Mouse (Mus musculus) embryonic facial prominence, embryonic 15.5 days (tissue): Measurements from ENCODE around the gene Grcc10. TPM values are rescaled to one million over a fixed set of nuclear protein-coding genes. Genes with fewer than 3 reads are reported as not detected.
A peak's percentile ranks its signal among the peaks of the same experiment; 100 is the strongest.

Source experiments
- ATAC-seq: fragments of 200-750 bp; cut with Nextera tagmentation; 2 replicates; pipeline ENCODE4 v1.8.0; 2017; ENCODE audit warnings: low read depth, moderate TSS enrichment; ENCODE audit not compliant: insufficient number of reproducible peaks, low FRiP score, low TSS enrichment
- H3K27ac ChIP-seq: fragments of 300-500 bp; sonication (generic); replicated peaks from 2 replicates; pipeline ENCODE4 v1.5.1; 2015; ENCODE audit warnings: mild to moderate bottlenecking, inconsistent platforms
- H3K27me3 ChIP-seq: fragments of 300-500 bp; sonication (generic); 2 replicates; pipeline ENCODE4 v1.6.1; 2015; ENCODE audit warnings: inconsistent platforms
- H3K36me3 ChIP-seq: fragments of 300-500 bp; sonication (generic); 2 replicates; pipeline ENCODE4 v1.6.1; 2015; ENCODE audit warnings: mild to moderate bottlenecking, inconsistent platforms
- H3K4me1 ChIP-seq: fragments of 300-500 bp; sonication (generic); 2 replicates; pipeline ENCODE4 v1.6.1; 2015; ENCODE audit warnings: inconsistent platforms
- H3K4me2 ChIP-seq: fragments of 300-500 bp; sonication (generic); replicated peaks from 2 replicates; pipeline ENCODE4 v1.6.1; 2015; ENCODE audit warnings: mild to moderate bottlenecking, inconsistent platforms
- H3K4me3 ChIP-seq: fragments of 300-500 bp; sonication (generic); replicated peaks from 2 replicates; pipeline ENCODE4 v1.5.1; 2015; ENCODE audit warnings: mild to moderate bottlenecking, inconsistent platforms
- H3K9ac ChIP-seq: fragments of 300-500 bp; sonication (generic); 2 replicates; pipeline ENCODE4 v1.6.1; 2015; ENCODE audit warnings: inconsistent platforms
- H3K9me3 ChIP-seq: fragments of 300-500 bp; sonication (generic); replicated peaks from 2 replicates; pipeline ENCODE4 v1.6.1; 2016; ENCODE audit warnings: inconsistent platforms
- WGBS: fragments of 180-500 bp; shearing (Covaris S2); methylation state at CpG from one replicate; pipeline ENCODE4 v1.1.7; 2015; 5-methylcytosine and 5-hydroxymethylcytosine counted together
- polyA plus RNA-seq: library from polyadenylated mRNA; unstranded; fragments of >200 nt; fragmentation: Nextera tagmentation; extraction: Ambion mirVana; gene quantifications from 2 replicates; pipeline ENCODE4 v1.2.1, GENCODE M21; 2015

Gene Grcc10
- polyA plus RNA-seq, 1 experiment from 2014 or later: 416 TPM

GRCm38 (mm10) chr6:124742839-124743514 is 1.8 kb upstream of the Grcc10 start:
- no peak overlapping the region for H3K4me2 ChIP-seq
- H3K4me3 ChIP-seq: no peak overlapping the region
- H3K27ac ChIP-seq: no peak overlapping the region
- H3K9ac ChIP-seq: no peak overlapping the region
- WGBS: 86% methylated on average over 15 of the region's 15 CpGs
- ATAC-seq: no peak
- H3K4me1 ChIP-seq: peaks cover 56% of the 10 kb centered on the region
- peaks cover 47% of the 10 kb centered on the region for H3K36me3 ChIP-seq
- no peaks in the 10 kb centered on the region for H3K9me3 ChIP-seq
- H3K27me3 ChIP-seq: no peaks in the 10 kb centered on the region

- ATAC-seq: no peak
- Histone ChIP-seq H3K9me3 (no peaks in the 10 kb centered on the region), H3K27me3 (no peaks in the 10 kb centered on the region), H3K9ac (0 out of 2 replicates have a peak overlapping the region, but pooled peaks have one; percentile 83), H3K27ac (peak overlapping the region; percentile 99), H3K4me2 (peak overlapping the region; percentile 68), H3K36me3 (peaks cover 36% of the 10 kb centered on the region), H3K4me1 (peaks cover 53% of the 10 kb centered on the region), H3K4me3 (peak overlapping the region; percentile 68)
- WGBS: 69% methylated on average over 3 of the region's 3 CpGs
Observed at GRCm38 (mm10) chr6:124741842-124742241, 668 bp upstream of the Grcc10 start.

DNA sequence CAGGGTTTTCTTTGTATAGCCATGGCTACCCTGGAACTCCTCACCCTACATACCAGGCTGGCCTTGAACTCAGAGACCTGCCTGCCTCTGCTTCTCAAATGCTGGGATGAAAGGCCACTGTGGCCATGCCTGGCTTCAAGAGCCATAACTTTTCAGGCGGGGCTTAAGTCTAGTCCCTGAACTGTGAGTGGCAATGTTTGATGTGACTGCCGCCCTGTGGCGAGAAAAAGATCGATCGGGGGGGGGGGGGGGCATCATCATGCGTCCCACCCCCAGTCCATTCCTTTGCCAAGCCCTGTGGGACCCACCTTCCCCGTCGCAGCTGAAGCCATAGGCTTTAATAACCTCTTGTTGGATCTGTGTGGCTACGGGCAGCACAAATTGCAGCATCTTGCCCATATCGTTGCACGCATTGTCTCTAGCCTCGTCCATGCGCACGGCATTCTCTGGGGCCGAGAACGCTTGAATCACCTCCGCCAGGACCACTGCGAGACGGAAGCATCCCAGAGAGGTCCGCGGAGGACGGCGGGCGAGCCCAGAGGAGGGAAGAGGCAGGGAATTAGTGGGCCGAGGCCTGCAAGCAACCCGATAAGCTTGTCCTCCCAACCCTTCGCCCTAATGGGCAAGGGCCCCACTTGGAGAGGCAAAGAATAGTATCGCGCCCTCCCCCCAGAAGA is 825 bp downstream of the Grcc10 start:
- peak; percentile 9; the same call in 1 of the 2 replicates for ATAC-seq
- no peaks in the 10 kb centered on the region for H3K9me3 ChIP-seq
- H3K27ac ChIP-seq: peak overlapping the region; percentile 99
- peaks cover 40% of the 10 kb centered on the region for H3K4me1 ChIP-seq
- peak overlapping the region; percentile 83 for H3K9ac ChIP-seq
- peaks cover 30% of the 10 kb centered on the region for H3K36me3 ChIP-seq
- peak overlapping the region; percentile 68 for H3K4me3 ChIP-seq
- WGBS: under 1% methylated on average over 29 of the region's 29 CpGs
- peak overlapping the region; percentile 68 for H3K4me2 ChIP-seq
- H3K27me3 ChIP-seq: no peaks in the 10 kb centered on the region

DNA sequence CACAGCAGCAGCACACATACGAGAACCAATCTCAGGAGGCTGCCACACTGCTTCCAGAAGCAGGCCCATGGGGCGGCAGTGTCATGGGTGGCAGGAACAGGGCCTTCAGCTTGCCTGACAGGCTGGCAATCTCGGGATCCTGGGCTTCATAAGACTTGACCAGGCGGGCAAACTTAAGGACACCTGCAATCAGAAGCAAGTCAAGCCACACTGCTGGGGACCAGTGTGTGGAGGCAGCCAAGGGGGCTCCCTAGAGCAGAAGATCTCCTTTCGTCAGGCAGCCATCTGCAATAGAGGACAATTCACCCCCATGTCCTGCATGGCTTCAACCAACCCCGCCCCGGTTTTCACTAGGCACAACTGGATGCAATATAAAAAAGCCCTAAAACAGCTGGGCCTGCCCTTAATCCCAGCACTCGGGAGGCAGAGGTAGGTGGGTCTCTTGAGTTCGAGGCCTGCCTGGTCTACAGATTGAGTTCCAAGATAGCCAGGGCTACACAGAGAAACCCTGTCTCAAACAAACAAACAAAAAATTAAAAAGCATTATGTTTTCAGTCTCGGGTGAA is 1.9 kb downstream of the Grcc10 start:
- ATAC-seq: no peak
- no peaks in the 10 kb centered on the region for H3K27me3 ChIP-seq
- peaks cover 23% of the 10 kb centered on the region for H3K36me3 ChIP-seq
- no peaks in the 10 kb centered on the region for H3K9me3 ChIP-seq
- peak overlapping the region; percentile 99 for H3K27ac ChIP-seq
- WGBS: 73% methylated on average over 10 of the region's 10 CpGs
- no peak overlapping the region for H3K9ac ChIP-seq
- H3K4me2 ChIP-seq: peak overlapping the region; percentile 68
- peaks cover 30% of the 10 kb centered on the region for H3K4me1 ChIP-seq
- H3K4me3 ChIP-seq: 0 out of 2 replicates have a peak overlapping the region, but pooled peaks have one; percentile 68

- H3K9ac ChIP-seq: no peak within 1 kb of the TSS
- no peaks in the 10 kb centered on the region for H3K27me3 ChIP-seq
- peaks cover 15% of the 10 kb centered on the region for H3K36me3 ChIP-seq
- peak within 1 kb of the TSS; percentile 68 for H3K4me2 ChIP-seq
- H3K4me1 ChIP-seq: peaks cover 30% of the 10 kb centered on the region
- H3K4me3 ChIP-seq: peak within 1 kb of the TSS; percentile 68
- no peaks in the 10 kb centered on the region for H3K9me3 ChIP-seq
- peak within 1 kb of the TSS; percentile 99 for H3K27ac ChIP-seq
- peak; percentile 48 for ATAC-seq
- WGBS: 29% methylated on average over 15 of the region's 15 CpGs
Observed at GRCm38 (mm10) chr6:124738511-124739023, 2.6 kb downstream of the Grcc10 start, which contains the start of gene Ptpn6. Ptpn6 (minus strand) TSS chr6:124738714.

DNA sequence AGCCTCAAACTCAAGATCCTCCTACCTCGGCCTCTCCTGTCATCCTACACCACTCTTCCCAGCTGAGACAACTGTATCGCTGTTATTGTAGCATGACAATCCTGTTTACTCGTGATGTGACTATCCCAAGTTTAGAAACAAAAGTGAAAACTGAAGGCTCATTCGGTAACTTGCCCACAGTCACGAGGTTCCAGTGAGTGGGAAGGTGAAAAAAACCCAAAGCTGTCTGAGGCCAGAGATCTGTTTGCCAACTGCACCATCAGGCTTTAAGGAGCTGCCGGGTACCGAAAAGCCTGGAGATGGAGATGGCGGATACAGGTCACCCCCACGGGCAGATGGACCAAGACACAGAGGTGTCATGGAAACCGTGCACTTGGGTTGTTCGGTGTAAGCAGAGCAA is 4.1 kb downstream of the Grcc10 start:
- WGBS: 85% methylated on average over 11 of the region's 11 CpGs
- no peaks in the 10 kb centered on the region for H3K27me3 ChIP-seq
- no peak overlapping the region for H3K4me2 ChIP-seq
- ATAC-seq: no peak
- H3K4me3 ChIP-seq: no peak overlapping the region
- no peak overlapping the region for H3K27ac ChIP-seq
- H3K4me1 ChIP-seq: peaks cover 33% of the 10 kb centered on the region
- H3K9ac ChIP-seq: no peak overlapping the region
- H3K9me3 ChIP-seq: no peaks in the 10 kb centered on the region
- peaks cover 5% of the 10 kb centered on the region; the same call in 1 of the 2 replicates for H3K36me3 ChIP-seq

DNA sequence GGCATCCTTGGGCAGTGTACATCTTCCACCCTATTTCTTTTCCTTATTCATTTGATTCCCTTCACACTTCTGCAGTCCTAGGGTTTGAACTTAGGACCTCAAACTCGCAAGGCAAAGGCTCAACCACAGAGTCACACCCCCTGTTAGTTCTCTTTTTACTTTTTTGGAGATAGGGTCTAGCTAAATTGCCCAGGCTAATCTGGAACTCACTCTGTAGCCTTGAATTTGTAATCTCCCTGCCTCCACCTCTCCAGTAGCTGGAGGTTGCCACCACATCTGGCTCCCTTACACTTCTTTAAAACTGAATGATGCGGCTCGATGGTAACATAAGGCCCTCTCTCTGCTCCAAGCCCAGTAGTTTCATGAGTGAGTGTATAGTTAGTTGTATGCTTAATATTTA is 6.8 kb downstream of the Grcc10 start:
- Histone ChIP-seq H3K9me3 (no peaks in the 10 kb centered on the region), H3K27me3 (no peaks in the 10 kb centered on the region)
- 86% methylated on average over 3 of the region's 3 CpGs for WGBS

DNA sequence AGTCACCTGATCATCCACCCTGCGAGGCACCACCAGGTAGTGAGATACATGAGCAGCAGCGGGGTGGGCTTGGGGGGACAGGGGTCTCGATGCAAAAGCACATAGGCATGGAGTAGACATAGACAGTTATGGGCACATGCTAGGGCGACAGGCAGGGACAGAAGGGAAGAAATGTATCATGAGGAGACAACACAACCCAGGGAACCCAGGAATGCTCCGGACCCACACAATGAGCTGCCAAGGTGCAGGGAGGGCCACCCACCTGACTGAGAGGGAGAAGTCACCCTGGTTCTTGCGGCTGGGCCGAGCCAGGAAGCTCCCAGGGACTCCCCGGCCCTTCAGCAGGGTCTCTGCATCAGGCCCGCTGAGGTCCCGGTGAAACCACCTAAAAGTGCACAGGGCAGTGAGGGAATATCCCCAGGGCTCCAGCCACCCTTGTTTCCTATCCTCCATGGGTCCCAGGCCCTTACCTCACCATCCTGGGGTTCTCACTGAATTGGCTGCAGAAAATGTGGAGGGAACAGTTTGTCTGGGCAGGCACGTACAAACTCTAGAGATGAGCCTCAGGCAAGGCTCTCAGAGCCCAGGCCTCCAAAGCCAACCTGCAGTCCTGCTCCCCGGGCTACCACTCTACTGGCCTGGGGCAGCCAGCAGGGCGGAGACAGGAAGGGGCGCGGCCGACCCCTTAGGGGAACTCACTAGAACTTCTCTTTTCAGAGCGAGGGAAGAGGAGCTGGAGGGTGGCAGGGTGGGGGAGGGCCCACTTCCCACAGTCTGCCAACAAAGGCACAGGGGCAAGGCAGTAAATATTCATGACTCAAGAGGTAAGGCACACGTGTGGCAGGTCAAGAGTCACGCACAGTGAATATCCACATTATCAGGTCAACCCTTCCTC is 8.5 kb downstream of the Grcc10 start:
- H3K4me2 ChIP-seq: no peak overlapping the region
- H3K36me3 ChIP-seq: no peaks in the 10 kb centered on the region
- ATAC-seq: no peak

More for the DNA sequence above, 6.8 kb downstream of the Grcc10 start:
- H3K36me3 ChIP-seq: peaks cover 5% of the 10 kb centered on the region; the same call in 1 of the 2 replicates
- no peak overlapping the region for H3K27ac ChIP-seq
- H3K4me3 ChIP-seq: no peak overlapping the region
- H3K4me1 ChIP-seq: peaks cover 19% of the 10 kb centered on the region
- H3K4me2 ChIP-seq: no peak overlapping the region
- no peak overlapping the region for H3K9ac ChIP-seq
- ATAC-seq: no peak

DNA sequence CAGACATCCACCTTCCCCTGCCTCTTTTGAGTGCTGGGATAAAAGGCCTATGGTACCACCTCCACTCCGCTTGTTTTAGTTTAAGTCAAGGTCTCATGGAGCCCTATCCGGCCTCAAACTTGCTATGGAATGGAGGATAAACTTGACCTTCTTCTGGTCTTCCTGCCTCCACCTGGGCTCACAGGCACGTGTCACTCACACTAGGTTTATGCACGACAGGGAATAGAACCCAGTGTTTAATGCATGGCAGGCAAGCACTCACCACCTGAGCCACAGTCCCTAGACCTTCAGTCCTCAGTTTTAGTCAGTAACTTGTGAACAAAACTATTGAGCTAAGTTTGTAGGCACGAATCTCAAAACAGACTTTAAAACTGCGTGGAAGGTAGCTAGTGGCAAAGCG is 10.1 kb downstream of the Grcc10 start:
- no peak for ATAC-seq
- H3K4me3 ChIP-seq: no peak overlapping the region
- H3K9me3 ChIP-seq: no peaks in the 10 kb centered on the region
- H3K4me2 ChIP-seq: no peak overlapping the region
- no peak overlapping the region for H3K27ac ChIP-seq
- H3K4me1 ChIP-seq: peaks cover 5% of the 10 kb centered on the region; the same call in 1 of the 2 replicates
- no peaks in the 10 kb centered on the region for H3K36me3 ChIP-seq
- no peaks in the 10 kb centered on the region for H3K27me3 ChIP-seq
- 86% methylated on average over 7 of the region's 7 CpGs for WGBS
- no peak overlapping the region for H3K9ac ChIP-seq

More for the DNA sequence above, 8.5 kb downstream of the Grcc10 start:
- Histone ChIP-seq H3K4me1 (peaks cover 5% of the 10 kb centered on the region; the same call in 1 of the 2 replicates), H3K9me3 (no peaks in the 10 kb centered on the region), H3K27ac (0 out of 2 replicates have a peak overlapping the region, but pooled peaks have one; percentile 1), H3K27me3 (no peaks in the 10 kb centered on the region), H3K4me3 (no peak overlapping the region), H3K9ac (no peak overlapping the region)
- WGBS: 45% methylated on average over 19 of the region's 19 CpGs

DNA sequence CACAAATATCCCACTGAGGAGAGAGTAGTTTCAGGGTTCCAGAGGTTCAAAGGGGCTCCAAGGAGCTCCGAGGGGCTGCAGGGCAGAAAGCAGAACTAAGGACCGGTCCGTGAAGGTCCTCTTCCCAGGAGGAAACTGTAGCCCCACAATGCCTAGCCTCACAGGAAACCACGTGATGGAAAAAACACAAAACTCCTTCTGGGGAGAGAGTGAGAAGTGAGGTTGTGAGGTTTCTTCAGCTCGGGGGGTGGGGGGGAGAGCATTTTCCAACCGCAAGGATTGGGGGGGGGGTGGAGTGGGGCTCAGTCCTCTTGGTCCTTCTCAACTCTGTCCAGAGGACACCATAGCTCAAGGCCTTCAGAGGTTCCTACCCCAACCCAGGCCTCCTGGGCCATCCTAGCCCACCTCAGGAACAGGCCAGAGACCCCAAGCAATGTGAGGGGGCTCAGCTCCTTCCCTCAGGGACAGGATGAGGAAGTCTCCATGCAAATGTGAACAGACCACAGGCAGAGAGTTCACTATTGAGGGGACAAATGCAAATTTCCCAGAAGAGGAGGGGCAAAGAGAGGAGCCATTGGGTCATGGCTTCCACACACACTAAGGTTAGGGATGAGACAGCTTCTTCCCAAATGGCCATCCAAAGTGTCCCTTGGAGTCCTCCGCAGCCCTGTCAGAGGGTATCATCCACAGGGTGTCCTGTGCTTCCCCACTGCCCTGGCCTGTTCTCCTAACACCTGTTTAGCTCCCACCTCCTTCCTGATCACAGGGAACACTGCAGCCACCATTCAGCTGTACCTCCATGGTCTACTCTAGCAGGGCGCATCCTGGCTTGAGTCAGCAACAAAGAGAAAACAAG is 11.1 kb downstream of the Grcc10 start:
- WGBS: 79% methylated on average over 8 of the region's 8 CpGs
- no peak overlapping the region for H3K9ac ChIP-seq
- H3K36me3 ChIP-seq: no peaks in the 10 kb centered on the region
- no peak overlapping the region for H3K27ac ChIP-seq
- H3K27me3 ChIP-seq: no peaks in the 10 kb centered on the region
- no peaks in the 10 kb centered on the region for H3K9me3 ChIP-seq
- ATAC-seq: no peak
- H3K4me3 ChIP-seq: no peak overlapping the region
- no peak overlapping the region for H3K4me2 ChIP-seq
- peaks cover 5% of the 10 kb centered on the region; the same call in 1 of the 2 replicates for H3K4me1 ChIP-seq
